Mouse (Mus musculus): ENCODE measurements around the gene Sectm1a. TPM values are rescaled to one million over a fixed set of nuclear protein-coding genes. Genes with fewer than 3 reads are reported as not detected.
"Not testable (repeated sequence)": the region's sequence is repeated elsewhere in the genome, so short reads cannot be mapped to it uniquely, and the experiment has no call there.

The Sectm1a gene
- polyA plus RNA-seq, 1 experiment: not detected

GRCm38 (mm10) chr11:121067895-121068294 lies 13.1 kb downstream of the Sectm1a start:
- H3K36me3 ChIP-seq (ENCODE audit: control insufficient read depth, insufficient read depth, low read length, poor library complexity, severe bottlenecking): no peaks in the 10 kb centered on the region
- no peak overlapping the region for H3K27ac ChIP-seq (ENCODE audit: insufficient read depth, low read length)
- H3K9ac ChIP-seq (ENCODE audit: low read depth, poor library complexity, severe bottlenecking): no peak overlapping the region
- H3K4me3 ChIP-seq (ENCODE audit: low read depth, low read length): no peak overlapping the region
- TF ChIP-seq CTCF (IDR thresholded peaks at IDR 0.05; ENCODE audit: low read depth, low read length) (no peak), EP300 (IDR thresholded peaks at IDR 0.05; ENCODE audit: insufficient read depth, low read depth, low read length) (no peak), POLR2A (IDR thresholded peaks at IDR 0.05; ENCODE audit: insufficient read depth, low read length) (no peak)
- no peaks in the 10 kb centered on the region for H3K27me3 ChIP-seq (ENCODE audit: control insufficient read depth, insufficient read depth, low read length, poor library complexity, severe bottlenecking)
- H3K4me1 ChIP-seq (ENCODE audit: control insufficient read depth, insufficient read depth, low read length): no peaks in the 10 kb centered on the region
- H3K9me3 ChIP-seq (replicated peaks; ENCODE audit: control insufficient read depth, insufficient read depth, low read length, poor library complexity, severe bottlenecking): peaks cover 7% of the 10 kb centered on the region; the same call in 1 of the 2 replicates

- H3K9me3 ChIP-seq (replicated peaks; ENCODE audit: control insufficient read depth, insufficient read depth, low read length, poor library complexity, severe bottlenecking): 0 out of 2 replicates have a peak, but pooled peaks cover under 1% of the 10 kb centered on the region
- no peaks in the 10 kb centered on the region for H3K36me3 ChIP-seq (ENCODE audit: control insufficient read depth, insufficient read depth, low read length, poor library complexity, severe bottlenecking)
- H3K27me3 ChIP-seq (ENCODE audit: control insufficient read depth, insufficient read depth, low read length, poor library complexity, severe bottlenecking): no peaks in the 10 kb centered on the region
- no peaks in the 10 kb centered on the region for H3K4me1 ChIP-seq (ENCODE audit: control insufficient read depth, insufficient read depth, low read length)
- H3K27ac ChIP-seq (ENCODE audit: insufficient read depth, low read length): no peak overlapping the region
- TF ChIP-seq POLR2A (IDR thresholded peaks at IDR 0.05; ENCODE audit: insufficient read depth, low read length) (no peak), EP300 (IDR thresholded peaks at IDR 0.05; ENCODE audit: insufficient read depth, low read depth, low read length) (no peak), CTCF (IDR thresholded peaks at IDR 0.05; ENCODE audit: low read depth, low read length) (no peak)
- no peak overlapping the region for H3K4me3 ChIP-seq (ENCODE audit: low read depth, low read length)
- H3K9ac ChIP-seq (ENCODE audit: low read depth, poor library complexity, severe bottlenecking): no peak overlapping the region
Observed at GRCm38 (mm10) chr11:121064197-121064596, 16.8 kb downstream of the Sectm1a start.

GRCm38 (mm10) chr11:121063379-121063778 lies 17.6 kb downstream of the Sectm1a start, which contains the start of gene Sectm1b:
TSS of gene Sectm1b (minus strand) at chr11:121063569.
- Histone ChIP-seq H3K9ac (ENCODE audit: low read depth, poor library complexity, severe bottlenecking) (no peak within 1 kb of the TSS), H3K27ac (ENCODE audit: insufficient read depth, low read length) (no peak within 1 kb of the TSS), H3K27me3 (ENCODE audit: control insufficient read depth, insufficient read depth, low read length, poor library complexity, severe bottlenecking) (no peaks in the 10 kb centered on the region), H3K4me1 (ENCODE audit: control insufficient read depth, insufficient read depth, low read length) (no peaks in the 10 kb centered on the region), H3K36me3 (ENCODE audit: control insufficient read depth, insufficient read depth, low read length, poor library complexity, severe bottlenecking) (no peaks in the 10 kb centered on the region), H3K4me3 (ENCODE audit: low read depth, low read length) (no peak within 1 kb of the TSS), H3K9me3 (replicated peaks; ENCODE audit: control insufficient read depth, insufficient read depth, low read length, poor library complexity, severe bottlenecking) (no peaks in the 10 kb centered on the region)
- no peak for TF ChIP-seq POLR2A (IDR thresholded peaks at IDR 0.05; ENCODE audit: insufficient read depth, low read length)
- no peak for TF ChIP-seq EP300 (IDR thresholded peaks at IDR 0.05; ENCODE audit: insufficient read depth, low read depth, low read length)

- Histone ChIP-seq H3K9ac (ENCODE audit: low read depth, poor library complexity, severe bottlenecking) (no peak overlapping the region), H3K27me3 (ENCODE audit: control insufficient read depth, insufficient read depth, low read length, poor library complexity, severe bottlenecking) (no peaks in the 10 kb centered on the region), H3K9me3 (replicated peaks; ENCODE audit: control insufficient read depth, insufficient read depth, low read length, poor library complexity, severe bottlenecking) (no peaks in the 10 kb centered on the region), H3K36me3 (ENCODE audit: control insufficient read depth, insufficient read depth, low read length, poor library complexity, severe bottlenecking) (no peaks in the 10 kb centered on the region), H3K4me1 (ENCODE audit: control insufficient read depth, insufficient read depth, low read length) (no peaks in the 10 kb centered on the region), H3K4me3 (ENCODE audit: low read depth, low read length) (no peak overlapping the region), H3K27ac (ENCODE audit: insufficient read depth, low read length) (no peak overlapping the region)
- TF ChIP-seq CTCF (IDR thresholded peaks at IDR 0.05; ENCODE audit: low read depth, low read length) (no peak), EP300 (IDR thresholded peaks at IDR 0.05; ENCODE audit: insufficient read depth, low read depth, low read length) (no peak), POLR2A (IDR thresholded peaks at IDR 0.05; ENCODE audit: insufficient read depth, low read length) (no peak)
Observed at GRCm38 (mm10) chr11:121061615-121062014, 19.4 kb downstream of the Sectm1a start.

- not testable (repeated sequence) for H3K9me3 ChIP-seq (replicated peaks; ENCODE audit: control insufficient read depth, insufficient read depth, low read length, poor library complexity, severe bottlenecking); H3K36me3 ChIP-seq (ENCODE audit: control insufficient read depth, insufficient read depth, low read length, poor library complexity, severe bottlenecking); H3K27me3 ChIP-seq (ENCODE audit: control insufficient read depth, insufficient read depth, low read length, poor library complexity, severe bottlenecking); H3K9ac ChIP-seq (ENCODE audit: low read depth, poor library complexity, severe bottlenecking); H3K27ac ChIP-seq (ENCODE audit: insufficient read depth, low read length); H3K4me3 ChIP-seq (ENCODE audit: low read depth, low read length); H3K4me1 ChIP-seq (ENCODE audit: control insufficient read depth, insufficient read depth, low read length)
Observed at GRCm38 (mm10) chr11:121060401-121061067, 20.5 kb downstream of the Sectm1a start.

GRCm38 (mm10) chr11:121059471-121059870 lies 21.5 kb downstream of the Sectm1a start:
- Histone ChIP-seq H3K27ac (ENCODE audit: insufficient read depth, low read length) (no peak overlapping the region), H3K4me1 (ENCODE audit: control insufficient read depth, insufficient read depth, low read length) (no peaks in the 10 kb centered on the region), H3K4me3 (ENCODE audit: low read depth, low read length) (no peak overlapping the region), H3K36me3 (ENCODE audit: control insufficient read depth, insufficient read depth, low read length, poor library complexity, severe bottlenecking) (no peaks in the 10 kb centered on the region), H3K9me3 (replicated peaks; ENCODE audit: control insufficient read depth, insufficient read depth, low read length, poor library complexity, severe bottlenecking) (no peaks in the 10 kb centered on the region), H3K27me3 (ENCODE audit: control insufficient read depth, insufficient read depth, low read length, poor library complexity, severe bottlenecking) (no peaks in the 10 kb centered on the region), H3K9ac (ENCODE audit: low read depth, poor library complexity, severe bottlenecking) (no peak overlapping the region)
- TF ChIP-seq POLR2A (IDR thresholded peaks at IDR 0.05; ENCODE audit: insufficient read depth, low read length): no peak
- TF ChIP-seq EP300 (IDR thresholded peaks at IDR 0.05; ENCODE audit: insufficient read depth, low read depth, low read length): no peak
- no peak for TF ChIP-seq CTCF (IDR thresholded peaks at IDR 0.05; ENCODE audit: low read depth, low read length)
